Mouse (Mus musculus) small intestine, adult 2 months (tissue): ENCODE measurements at regions not wholly inside any gene's neighbourhood (a gene's known extent, or its start where the extent isn't known, plus 50 kb on each side); places are given as distances from the start of the nearest gene placed in this dataset.

Experiments
- CTCF ChIP-seq: fragments of 200-500 bp; IDR thresholded peaks from 2 replicates; pipeline ENCODE4 v1.5.1; 2012; ENCODE audit warnings: low read depth, mild to moderate bottlenecking, control low read depth, inconsistent platforms, low read length, moderate library complexity, mixed read lengths; ENCODE audit not compliant: insufficient replicate concordance, insufficient read length; ENCODE audit errors: extremely low read depth
- POLR2A ChIP-seq: fragments of 200-500 bp; IDR thresholded peaks from 2 replicates; pipeline ENCODE4 v1.6.1; 2012; ENCODE audit warnings: low read depth, mild to moderate bottlenecking, control low read depth, inconsistent platforms, low read length, moderate library complexity

- TF ChIP-seq POLR2A = no peak
- TF ChIP-seq CTCF = no peak
These were observed 116.3 kb downstream of the Katnal1 start for GRCm38 (mm10) chr5:148812840-148813239.
